Mouse (Mus musculus): ENCODE measurements around the gene B4galt7.

GRCm38 (mm10) chr13:55573432-55573831 lies 26.3 kb upstream of the B4galt7 start, which contains the start of gene Tmed9:
- TF ChIP-seq CTCF (IDR thresholded peaks at IDR 0.05; ENCODE audit: borderline replicate concordance, control insufficient read depth, extremely low read depth, insufficient read depth, low read length, poor library complexity) = no peak
- TF ChIP-seq POLR2A (IDR thresholded peaks at IDR 0.05; ENCODE audit: control insufficient read depth, extremely low read depth, insufficient read depth, low read length, poor library complexity) = no peak
